7 mouse cellular contexts compared by ENCODE assay signal in the genomic region with DNA sequence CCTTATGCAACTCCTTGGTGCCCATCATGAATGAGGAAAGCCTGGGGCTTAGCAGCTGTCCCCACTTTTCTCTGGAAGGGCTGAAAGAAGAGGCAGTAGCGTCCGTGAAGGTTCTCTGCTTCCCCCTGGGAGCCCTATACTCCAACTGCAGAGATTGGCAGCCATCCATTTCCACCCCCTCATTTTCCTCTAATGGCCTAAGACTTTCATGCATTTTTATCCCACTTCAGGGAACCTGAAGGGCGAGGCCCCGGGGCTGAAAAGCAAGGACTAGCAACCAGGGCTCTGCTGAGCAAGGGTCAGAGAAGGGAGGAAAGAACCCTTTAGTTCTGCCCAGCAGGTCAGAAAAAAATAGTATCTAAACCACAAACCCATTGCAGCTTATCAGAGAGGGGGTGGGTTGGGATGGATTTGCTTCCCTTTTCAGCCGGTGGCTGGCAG. TPM values are rescaled to one million over a fixed set of nuclear protein-coding genes. Genes with fewer than 3 reads are reported as not detected.
DNase-seq lines count a peak whose midpoint lies in the region; ATAC-seq and TF ChIP-seq lines count a peak whose summit lies in the region.

No protein-coding gene starts in this region.

- H3K4me1 ChIP-seq in CH12.LX (ENCODE audit: control insufficient read depth in 1 of 2, insufficient read depth in 2 of 2), result peaks cover 7 to 16% of the 10 kb centered on the region in 2 experiments
- peaks cover 13% of the 10 kb centered on the region for H3K4me1 ChIP-seq in forebrain, embryonic 11.5 days (replicated peaks; ENCODE audit: control insufficient read depth, insufficient read depth, low read length)
- peaks cover 27% of the 10 kb centered on the region for H3K4me1 ChIP-seq in hindbrain, embryonic 15.5 days (replicated peaks)
- peaks cover 16% of the 10 kb centered on the region for H3K4me1 ChIP-seq in limb, embryonic 14.5 days (ENCODE audit: control insufficient read depth, insufficient read depth, low read length)
- peaks cover 35% of the 10 kb centered on the region for H3K4me1 ChIP-seq in small intestine, adult 2 months (ENCODE audit: control insufficient read depth, insufficient read depth, insufficient read length, low read length)

- in situ Hi-C loops in CH12.LX (cut with MboI; ENCODE audit: low pct_ligation_motif_present, low pct_unique_long_range_greater_than_20kb, low sequenced_read_pairs), result no loop called here

- no peak overlapping the region for H3K27ac ChIP-seq in CH12.LX (ENCODE audit: insufficient read depth, low read depth)
- no peak overlapping the region for H3K27ac ChIP-seq in forebrain, embryonic 11.5 days (ENCODE audit: low read depth, low read length)
- H3K27ac ChIP-seq in hindbrain, embryonic 15.5 days (replicated peaks), result peak overlapping the region; percentile 91
- peak overlapping the region; percentile 38; the same call in 1 of the 2 replicates for H3K27ac ChIP-seq in limb, embryonic 14.5 days (replicated peaks; ENCODE audit: low read depth, low read length)
- H3K27ac ChIP-seq in small intestine, adult 2 months (ENCODE audit: insufficient read depth, low read depth, low read length), result peak overlapping the region; percentile 48; the same call in 1 of the 2 replicates

- TF ChIP-seq EP300 in CH12.LX (IDR thresholded peaks at IDR 0.05; ENCODE audit: low read length), result no peak

- TF ChIP-seq POLR2A in CH12.LX (IDR thresholded peaks at IDR 0.05; ENCODE audit: low read depth, low read length), result no peak
- no peak for TF ChIP-seq POLR2A in limb, embryonic 14.5 days (IDR thresholded peaks at IDR 0.05; ENCODE audit: borderline replicate concordance, extremely low read depth, insufficient read depth, insufficient read length)
- no peak for TF ChIP-seq POLR2A in small intestine, adult 2 months (IDR thresholded peaks at IDR 0.05; ENCODE audit: low read depth, low read length)

- intact Hi-C loops in left cerebral cortex, postnatal 36 days (cut with DNase I), result no loop called here

- no peak for TF ChIP-seq RAD21 in CH12.LX (IDR thresholded peaks at IDR 0.05; ENCODE audit: low read depth, low read length)

- DNase-seq in 3T3-L1 (ENCODE audit: low read depth, low spot score) (peak; percentile 69), CH12.LX (ENCODE audit: extremely low read depth) (no peak)
- no peak for DNase-seq in forebrain, embryonic 11.5 days (ENCODE audit: low spot score)
- DNase-seq in limb, embryonic 14.5 days (ENCODE audit: low spot score), result peak; percentile 82
- no peak for DNase-seq in left cerebral cortex, postnatal 36 days (ENCODE audit: low spot score in 2 of 2)

- peaks cover 0 to 28% of the 10 kb centered on the region in 2 experiments for H3K36me3 ChIP-seq in CH12.LX (replicated peaks in 1 of 2; ENCODE audit: control insufficient read depth in 1 of 2, insufficient read depth in 1 of 2, low read length in 1 of 2)
- H3K36me3 ChIP-seq in forebrain, embryonic 11.5 days (ENCODE audit: control insufficient read depth, insufficient read depth, low read length), result peaks cover 5% of the 10 kb centered on the region; the same call in 1 of the 2 replicates
- peaks cover 20% of the 10 kb centered on the region for H3K36me3 ChIP-seq in hindbrain, embryonic 15.5 days
- peaks cover 25% of the 10 kb centered on the region for H3K36me3 ChIP-seq in limb, embryonic 14.5 days (ENCODE audit: control insufficient read depth, insufficient read depth, low read length)
- H3K36me3 ChIP-seq in small intestine, adult 2 months (ENCODE audit: control insufficient read depth, insufficient read depth, low read length), result peaks cover 13% of the 10 kb centered on the region

- H3K4me3 ChIP-seq in CH12.LX (replicated peaks in 1 of 3; ENCODE audit: low read depth in 2 of 3, low read length in 2 of 3, poor library complexity in 1 of 3), result no peak overlapping the region
- no peak overlapping the region; the same call in 1 of the 2 replicates for H3K4me3 ChIP-seq in forebrain, embryonic 11.5 days (ENCODE audit: low read depth, low read length)
- peak overlapping the region; percentile 89 for H3K4me3 ChIP-seq in hindbrain, embryonic 15.5 days
- peak overlapping the region; percentile 64 for H3K4me3 ChIP-seq in limb, embryonic 14.5 days (replicated peaks; ENCODE audit: low read length)
- H3K4me3 ChIP-seq in small intestine, adult 2 months (ENCODE audit: low read depth, low read length), result peak overlapping the region; percentile 88

- no peak for TF ChIP-seq CTCF in CH12.LX (conservative IDR thresholded peaks at IDR 0.05 in 1 of 2, IDR thresholded peaks at IDR 0.05 in 1 of 2; ENCODE audit: low read depth in 2 of 2, low read length in 2 of 2)
- TF ChIP-seq CTCF in small intestine, adult 2 months (IDR thresholded peaks at IDR 0.05; ENCODE audit: extremely low read depth, insufficient read length, insufficient replicate concordance, low read depth, low read length), result no peak

- H3K9ac ChIP-seq in CH12.LX (ENCODE audit: insufficient read depth, low read depth), result no peak overlapping the region
- H3K9ac ChIP-seq in forebrain, embryonic 11.5 days (ENCODE audit: low read length), result peak overlapping the region; percentile 14; the same call in 1 of the 2 replicates
- peak overlapping the region; percentile 87 for H3K9ac ChIP-seq in hindbrain, embryonic 15.5 days
- 0 out of 2 replicates have a peak overlapping the region, but pooled peaks have one; percentile 75 for H3K9ac ChIP-seq in limb, embryonic 14.5 days (ENCODE audit: low read depth, low read length, severe bottlenecking)

- WGBS in forebrain, embryonic 11.5 days, result 27% methylated on average over 5 of the region's 5 CpGs
- WGBS in hindbrain, embryonic 15.5 days, result 4% methylated on average over 5 of the region's 5 CpGs
- WGBS in limb, embryonic 14.5 days, result 11% methylated on average over 5 of the region's 5 CpGs
- 13% methylated on average over 5 of the region's 5 CpGs for WGBS in small intestine, adult 2 months

- H3K27me3 ChIP-seq in CH12.LX (replicated peaks), result no peaks in the 10 kb centered on the region
- no peaks in the 10 kb centered on the region for H3K27me3 ChIP-seq in forebrain, embryonic 11.5 days (ENCODE audit: control insufficient read depth, insufficient read depth, low read length)
- no peaks in the 10 kb centered on the region for H3K27me3 ChIP-seq in hindbrain, embryonic 15.5 days
- H3K27me3 ChIP-seq in limb, embryonic 14.5 days (ENCODE audit: control insufficient read depth, insufficient read depth, low read length), result no peaks in the 10 kb centered on the region
- no peaks in the 10 kb centered on the region for H3K27me3 ChIP-seq in small intestine, adult 2 months (ENCODE audit: control insufficient read depth, insufficient read depth, low read length)

- peak overlapping the region; percentile 87 for H3K4me2 ChIP-seq in CH12.LX (ENCODE audit: insufficient read depth, low read depth, poor library complexity, severe bottlenecking)
- H3K4me2 ChIP-seq in forebrain, embryonic 11.5 days (ENCODE audit: low read depth, low read length, severe bottlenecking), result peak overlapping the region; percentile 83
- H3K4me2 ChIP-seq in hindbrain, embryonic 15.5 days, result peak overlapping the region; percentile 84
- H3K4me2 ChIP-seq in limb, embryonic 14.5 days (replicated peaks; ENCODE audit: low read depth, low read length, severe bottlenecking), result peak overlapping the region; percentile 94

- peaks cover 22% of the 10 kb centered on the region for H3K9me3 ChIP-seq in CH12.LX (replicated peaks; ENCODE audit: low read length)
- peaks cover 4% of the 10 kb centered on the region; the same call in 1 of the 2 replicates for H3K9me3 ChIP-seq in forebrain, embryonic 11.5 days (ENCODE audit: control insufficient read depth, low read length)
- H3K9me3 ChIP-seq in hindbrain, embryonic 15.5 days, result no peaks in the 10 kb centered on the region
- H3K9me3 ChIP-seq in limb, embryonic 14.5 days (ENCODE audit: control insufficient read depth, low read length), result peaks cover 9% of the 10 kb centered on the region; the same call in 1 of the 2 replicates

- dilution Hi-C loops in CH12.LX (cut with MboI; ENCODE audit: extremely low pct_ligation_motif_present, extremely low pct_unique_long_range_greater_than_20kb, low sequenced_read_pairs), result no loop called here

- ATAC-seq in forebrain, embryonic 11.5 days (replicated peaks; ENCODE audit: low FRiP score), result no peak
- ATAC-seq in hindbrain, embryonic 15.5 days (ENCODE audit: low FRiP score, low read depth), result no peak
- no peak for ATAC-seq in limb, embryonic 14.5 days (ENCODE audit: low FRiP score, low read depth)

- H3K79me2 ChIP-seq in CH12.LX (replicated peaks; ENCODE audit: control insufficient read depth, extremely low read depth, insufficient read depth, poor library complexity, severe bottlenecking), result no peaks in the 10 kb centered on the region

TF ChIP-seq in CH12.LX, 34 proteins besides CTCF, POLR2A, EP300 and RAD21:
- TF ChIP-seq BHLHE40 (IDR thresholded peaks at IDR 0.05; ENCODE audit: low read depth, low read length), result no peak
- no peak for TF ChIP-seq POLR2AphosphoS2 (IDR thresholded peaks at IDR 0.05; ENCODE audit: low read depth, low read length)
- no peak for TF ChIP-seq ZNF384 (IDR thresholded peaks at IDR 0.05; ENCODE audit: low read depth, low read length)
- no peak for TF ChIP-seq MYC (IDR thresholded peaks at IDR 0.05; ENCODE audit: low read depth, low read length)

RNA-seq across cellular contexts. Expression of gene Tmem185b, which starts 0.9 kb away (rescaled TPM):
- total RNA-seq in CH12.LX (2012; rRNA removed) (13.8 and 14.9 TPM in 2 replicates), CH12.LX (2014; rRNA removed) (12.9 and 13.4 TPM in 2 replicates)
- 11.7 TPM in 2 replicates for polyA plus RNA-seq in CH12.LX (2012; ENCODE audit: insufficient read length, low read depth)
- 22.5 and 23.4 TPM in 2 replicates for polyA plus RNA-seq in forebrain, embryonic 11.5 days (2014; fragmentation: Nextera tagmentation; extraction: Ambion mirVana)
- polyA plus RNA-seq in hindbrain, embryonic 15.5 days (2015; fragmentation: Nextera tagmentation; extraction: Ambion mirVana), result 17.3 and 19.1 TPM in 2 replicates
- polyA plus RNA-seq in limb, embryonic 14.5 days (2012; rRNA removed), result 23.0 and 33.2 TPM in 2 replicates
- polyA plus RNA-seq in limb, embryonic 14.5 days (2014; fragmentation: Nextera tagmentation; extraction: Ambion mirVana), result 24.3 and 31.9 TPM in 2 replicates
- 18.6 and 22.2 TPM in 2 replicates for polyA plus RNA-seq in small intestine, adult 2 months (2012; rRNA removed)
- 10 to 100 TPM; 14.8 to 16.2 TPM for total RNA-seq in left cerebral cortex, postnatal 36 days (2021)

RNA-seq across cellular contexts. Expression of gene Ralb, which starts 20.4 kb away (rescaled TPM):
- total RNA-seq in CH12.LX (2012; rRNA removed), result 18.1 and 18.2 TPM in 2 replicates
- 25.6 and 28.7 TPM in 2 replicates for total RNA-seq in CH12.LX (2014; rRNA removed)
- 22.9 and 23.8 TPM in 2 replicates for polyA plus RNA-seq in CH12.LX (2012; ENCODE audit: insufficient read length, low read depth)
- 74.1 and 74.2 TPM in 2 replicates for polyA plus RNA-seq in forebrain, embryonic 11.5 days (2014; fragmentation: Nextera tagmentation; extraction: Ambion mirVana)
- polyA plus RNA-seq in hindbrain, embryonic 15.5 days (2015; fragmentation: Nextera tagmentation; extraction: Ambion mirVana), result 63.1 and 64.7 TPM in 2 replicates
- 45.3 and 49.4 TPM in 2 replicates for polyA plus RNA-seq in limb, embryonic 14.5 days (2012; rRNA removed)
- 110 TPM in 2 replicates for polyA plus RNA-seq in limb, embryonic 14.5 days (2014; fragmentation: Nextera tagmentation; extraction: Ambion mirVana)
- 20.3 and 42.4 TPM in 2 replicates for polyA plus RNA-seq in small intestine, adult 2 months (2012; rRNA removed)
- 10 to 100 TPM; 22.2 to 22.6 TPM for total RNA-seq in left cerebral cortex, postnatal 36 days (2021)

Comparison
In these comparisons a context has a peak if more than half of its experiments do, and no peak if none do; other contexts are left out.
1. DNase-seq: peak in 3T3-L1 (single experiment) and limb, embryonic 14.5 days (single experiment); none in CH12.LX (single experiment), forebrain, embryonic 11.5 days (single experiment) and left cerebral cortex, postnatal 36 days (0 of 2).
2. H3K27ac ChIP-seq: peak in hindbrain, embryonic 15.5 days (single experiment), limb, embryonic 14.5 days (single experiment) and small intestine, adult 2 months (single experiment); none in CH12.LX (single experiment) and forebrain, embryonic 11.5 days (single experiment).
3. H3K4me3 ChIP-seq: peak in hindbrain, embryonic 15.5 days (single experiment), limb, embryonic 14.5 days (single experiment) and small intestine, adult 2 months (single experiment); none in CH12.LX (0 of 3) and forebrain, embryonic 11.5 days (single experiment).
4. Peak in every context shown above with its lines, with median percentiles within 50 percentile points of each other: H3K4me2 ChIP-seq.